Mouse (Mus musculus) cerebellum, adult 2 months (tissue): Measurements from ENCODE around the gene Cacnb1.

Source experiments
- CTCF ChIP-seq: fragments of 200-500 bp; IDR thresholded peaks from 2 replicates; pipeline ENCODE4 v1.5.1; 2011; ENCODE audit warnings: low read depth, mild to moderate bottlenecking, control low read depth, low read length, moderate library complexity, borderline replicate concordance; ENCODE audit not compliant: insufficient read depth
- POLR2A ChIP-seq: fragments of 200-500 bp; IDR thresholded peaks from 2 replicates; pipeline ENCODE4 v1.6.1; 2011; ENCODE audit warnings: low read length, control low read depth, borderline replicate concordance; ENCODE audit not compliant: insufficient read depth

DNA sequence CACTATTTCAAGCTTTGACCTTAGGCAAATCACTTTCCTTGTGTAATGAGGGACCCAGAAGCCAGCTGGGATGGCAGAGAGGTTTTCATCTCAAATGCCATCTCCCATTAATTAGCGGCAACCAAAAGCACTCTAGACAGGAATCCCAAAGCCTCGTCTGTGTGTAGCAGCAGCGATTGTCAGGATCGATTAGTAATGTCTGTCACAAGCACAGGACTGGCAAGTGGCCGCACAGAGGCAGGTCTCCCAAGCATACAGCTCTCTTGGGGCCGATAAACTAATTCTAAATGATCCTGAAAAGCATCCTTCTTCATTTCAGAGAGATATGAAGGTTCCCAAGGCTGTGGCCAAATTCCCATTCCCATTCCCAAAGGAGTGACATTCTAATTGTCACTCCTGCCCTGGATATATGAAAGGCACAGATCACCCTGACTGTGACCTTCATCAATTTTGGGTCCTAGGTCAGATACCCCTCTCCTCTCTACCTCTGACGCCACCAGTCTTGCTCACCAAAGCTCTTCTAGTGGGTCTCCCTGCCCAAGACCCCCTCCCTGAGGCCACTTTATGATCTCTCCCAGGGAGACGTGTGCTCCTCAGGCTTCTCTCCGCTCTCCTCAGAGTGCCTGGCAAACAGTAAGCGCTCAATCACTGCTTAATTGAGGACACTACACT is 42.9 kb downstream of the Cacnb1 start:
- TF ChIP-seq CTCF, result no peak
- no peak for TF ChIP-seq POLR2A
